Mouse (Mus musculus) heart, embryonic 16.5 days (tissue): ENCODE results near the gene Zfp85. TPM values are rescaled to one million over a fixed set of nuclear protein-coding genes. Genes with fewer than 3 reads are reported as not detected.
A peak's percentile ranks its signal among the peaks of the same experiment; 100 is the strongest.
"Not testable (repeated sequence)": the region's sequence is repeated elsewhere in the genome, so short reads cannot be mapped to it uniquely, and the experiment has no call there.

ENCODE experiments used
- ATAC-seq: fragments of 200-750 bp; cut with Nextera tagmentation; replicated peaks from 2 replicates; pipeline ENCODE4 v1.8.0; 2017; ENCODE audit warnings: moderate number of reproducible peaks; ENCODE audit not compliant: insufficient read depth, low FRiP score; ENCODE audit errors: extremely low read depth
- H3K27ac ChIP-seq: fragments of 300-500 bp; sonication (generic); 2 replicates; pipeline ENCODE4 v1.5.1; 2014; ENCODE audit warnings: mild to moderate bottlenecking, low read length, control low read depth, moderate library complexity
- H3K27me3 ChIP-seq: fragments of 300-500 bp; sonication (generic); 2 replicates; pipeline ENCODE4 v1.6.1; 2014; ENCODE audit warnings: low read length, mixed read lengths; ENCODE audit not compliant: control insufficient read depth, insufficient read depth
- H3K36me3 ChIP-seq: fragments of 300-500 bp; sonication (generic); 2 replicates; pipeline ENCODE4 v1.6.1; 2014; ENCODE audit not compliant: control insufficient read depth, insufficient read depth
- H3K4me1 ChIP-seq: fragments of 300-500 bp; sonication (generic); 2 replicates; pipeline ENCODE4 v1.6.1; 2014; ENCODE audit warnings: low read length, mixed read lengths; ENCODE audit not compliant: control insufficient read depth, insufficient read depth
- H3K4me2 ChIP-seq: fragments of 300-500 bp; sonication (generic); 2 replicates; pipeline ENCODE4 v1.6.1; 2014; ENCODE audit warnings: low read depth, mild to moderate bottlenecking, control low read depth, low read length
- H3K4me3 ChIP-seq: fragments of 300-500 bp; sonication (generic); 2 replicates; pipeline ENCODE4 v1.5.1; 2014; ENCODE audit warnings: mild to moderate bottlenecking, control low read depth, low read length
- H3K9ac ChIP-seq: fragments of 300-500 bp; sonication (generic); 2 replicates; pipeline ENCODE4 v1.6.1; 2014; ENCODE audit warnings: low read length, control low read depth
- H3K9me3 ChIP-seq: fragments of 300-500 bp; sonication (generic); replicated peaks from 2 replicates; pipeline ENCODE4 v1.6.1; 2016; ENCODE audit warnings: low read length; ENCODE audit not compliant: control insufficient read depth
- WGBS: fragments of 180-500 bp; shearing (Covaris S2); extraction: QIAGEN DNeasy Blood & Tissue Kit; methylation state at CpG from one replicate; pipeline ENCODE4 v1.1.7; 2014; 5-methylcytosine and 5-hydroxymethylcytosine counted together
- polyA plus RNA-seq: library from polyadenylated mRNA; unstranded; fragments of >200 nt; fragmentation: Nextera tagmentation; extraction: Ambion mirVana; gene quantifications from 2 replicates; pipeline ENCODE4 v1.2.1, GENCODE M21; 2015

The Zfp85 gene
- 3.6 and 3.9 TPM in 2 replicates for polyA plus RNA-seq

- WGBS = 4% methylated on average over 24 of the region's 24 CpGs
- Histone ChIP-seq H3K4me1 (peaks cover 6% of the 10 kb centered on the region; the same call in 1 of the 2 replicates), H3K27me3 (no peaks in the 10 kb centered on the region), H3K4me3 (peak within 1 kb of the TSS; percentile 77), H3K36me3 (peaks cover 8% of the 10 kb centered on the region), H3K9me3 (no peaks in the 10 kb centered on the region), H3K27ac (peak within 1 kb of the TSS; percentile 85), H3K9ac (peak within 1 kb of the TSS; percentile 77), H3K4me2 (peak within 1 kb of the TSS; percentile 70)
- ATAC-seq = peak; percentile 90
Measured at GRCm38 (mm10) chr13:67754333-67755306, at the start of gene Zfp85. TSS of gene Zfp85 (minus strand) at chr13:67755228.

GRCm38 (mm10) chr13:67799151-67799550, 44.1 kb upstream of the Zfp85 start:
- 78% methylated on average over 3 of the region's 3 CpGs for WGBS
- not testable (repeated sequence) for H3K9me3 ChIP-seq, H3K36me3 ChIP-seq, H3K4me3 ChIP-seq, H3K4me1 ChIP-seq, H3K27ac ChIP-seq, ATAC-seq, H3K4me2 ChIP-seq, H3K27me3 ChIP-seq, H3K9ac ChIP-seq

GRCm38 (mm10) chr13:67798618-67799017, 43.6 kb upstream of the Zfp85 start:
- H3K27me3 ChIP-seq = no peaks in the 10 kb centered on the region
- no peak for ATAC-seq
- WGBS = 82% methylated on average over 3 of the region's 3 CpGs
- no peak overlapping the region for H3K4me3 ChIP-seq
- no peak overlapping the region for H3K4me2 ChIP-seq
- H3K36me3 ChIP-seq = no peaks in the 10 kb centered on the region
- H3K9ac ChIP-seq = no peak overlapping the region
- no peaks in the 10 kb centered on the region for H3K4me1 ChIP-seq
- H3K27ac ChIP-seq = no peak overlapping the region
- no peaks in the 10 kb centered on the region for H3K9me3 ChIP-seq

GRCm38 (mm10) chr13:67791921-67792455, 37.0 kb upstream of the Zfp85 start:
- H3K4me1 ChIP-seq = no peaks in the 10 kb centered on the region
- peaks cover 7% of the 10 kb centered on the region for H3K36me3 ChIP-seq
- WGBS = 90% methylated on average over 10 of the region's 10 CpGs
- no peak overlapping the region for H3K4me3 ChIP-seq
- no peak overlapping the region for H3K4me2 ChIP-seq
- H3K9me3 ChIP-seq = peaks cover 3% of the 10 kb centered on the region; the same call in 1 of the 2 replicates
- no peak overlapping the region for H3K9ac ChIP-seq
- no peaks in the 10 kb centered on the region for H3K27me3 ChIP-seq
- ATAC-seq = no peak
- no peak overlapping the region for H3K27ac ChIP-seq

GRCm38 (mm10) chr13:67779265-67780221, 24.5 kb upstream of the Zfp85 start, which contains the start of gene Zfp493:
TSS of gene Zfp493 (plus strand) at chr13:67779693.
- H3K4me2 ChIP-seq = peak within 1 kb of the TSS; percentile 74
- peak within 1 kb of the TSS; percentile 66 for H3K4me3 ChIP-seq
- peak within 1 kb of the TSS; percentile 72 for H3K9ac ChIP-seq
- H3K4me1 ChIP-seq = no peaks in the 10 kb centered on the region
- H3K27me3 ChIP-seq = no peaks in the 10 kb centered on the region
- ATAC-seq = peak; percentile 95
- peak within 1 kb of the TSS; percentile 12; the same call in 1 of the 2 replicates for H3K27ac ChIP-seq
- H3K9me3 ChIP-seq = peaks cover 3% of the 10 kb centered on the region; the same call in 1 of the 2 replicates
- WGBS = 8% methylated on average over 26 of the region's 26 CpGs
- H3K36me3 ChIP-seq = no peaks in the 10 kb centered on the region

- 75% methylated on average over 2 of the region's 2 CpGs for WGBS
- H3K9me3 ChIP-seq = no peaks in the 10 kb centered on the region
- H3K36me3 ChIP-seq = no peaks in the 10 kb centered on the region
- H3K4me1 ChIP-seq = no peaks in the 10 kb centered on the region
- no peak for ATAC-seq
- no peak overlapping the region for H3K9ac ChIP-seq
- H3K27ac ChIP-seq = no peak overlapping the region
- H3K27me3 ChIP-seq = no peaks in the 10 kb centered on the region
- no peak overlapping the region for H3K4me2 ChIP-seq
- no peak overlapping the region for H3K4me3 ChIP-seq
Measured at GRCm38 (mm10) chr13:67763031-67763768, 8.2 kb upstream of the Zfp85 start.

- Histone ChIP-seq H3K9ac (no peak overlapping the region), H3K27ac (no peak overlapping the region), H3K4me1 (0 out of 2 replicates have a peak, but pooled peaks cover 2% of the 10 kb centered on the region), H3K36me3 (no peaks in the 10 kb centered on the region), H3K4me2 (no peak overlapping the region), H3K4me3 (no peak overlapping the region), H3K27me3 (no peaks in the 10 kb centered on the region), H3K9me3 (no peaks in the 10 kb centered on the region)
- no peak for ATAC-seq
- WGBS = 55% methylated on average over 1 of the region's 1 CpGs
Measured at GRCm38 (mm10) chr13:67759966-67760365, 4.9 kb upstream of the Zfp85 start.

GRCm38 (mm10) chr13:67755761-67756160, 733 bp upstream of the Zfp85 start:
- ATAC-seq = no peak

More at GRCm38 (mm10) chr13:67755761-67756160, 733 bp upstream of the Zfp85 start:
- Histone ChIP-seq H3K9ac (no peak overlapping the region), H3K9me3 (no peaks in the 10 kb centered on the region), H3K27ac (no peak overlapping the region), H3K36me3 (peaks cover 6% of the 10 kb centered on the region), H3K4me2 (no peak overlapping the region; the same call in 1 of the 2 replicates), H3K4me1 (peaks cover 6% of the 10 kb centered on the region; the same call in 1 of the 2 replicates), H3K4me3 (no peak overlapping the region), H3K27me3 (no peaks in the 10 kb centered on the region)
- WGBS = 74% methylated on average over 6 of the region's 6 CpGs
